Mouse (Mus musculus) C2C12 (cell line): ENCODE data around the gene Pipox.

ENCODE experiments used
- CEBPB ChIP-seq: IDR thresholded peaks from one replicate; pipeline ENCODE4 v1.6.1; 2011; ENCODE audit warnings: low read depth, mild to moderate bottlenecking, control low read depth, moderate library complexity
- CTCF ChIP-seq: IDR thresholded peaks from one replicate; pipeline ENCODE4 v1.5.1; 2011; ENCODE audit not compliant: control insufficient read depth, insufficient read depth, insufficient read length
- FOSL1 ChIP-seq: IDR thresholded peaks from one replicate; pipeline ENCODE4 v1.8.0; 2011; ENCODE audit warnings: mild to moderate bottlenecking, low read length; ENCODE audit not compliant: poor library complexity, insufficient read depth, severe bottlenecking
- MAX ChIP-seq: IDR thresholded peaks from one replicate; pipeline ENCODE4 v1.6.1; 2011; ENCODE audit warnings: mild to moderate bottlenecking, control low read depth
- MYOD1 ChIP-seq: IDR thresholded peaks from one replicate; pipeline ENCODE4 v1.6.1; 2011; ENCODE audit warnings: low read depth; ENCODE audit not compliant: control insufficient read depth, insufficient read length

GRCm38 (mm10) chr11:77889484-77889883 lies 4.4 kb downstream of the Pipox start:
- no peak for TF ChIP-seq MAX
- no peak for TF ChIP-seq CTCF
- no peak for TF ChIP-seq FOSL1
- TF ChIP-seq MYOD1: no peak
- no peak for TF ChIP-seq CEBPB
